Mouse (Mus musculus) activated CD4-positive, CD25-positive, alpha-beta regulatory T cell, adult 4 months (primary cell): ENCODE data around the gene Klk10. TPM values are rescaled to one million over a fixed set of nuclear protein-coding genes. Genes with fewer than 3 reads are reported as not detected.
A peak's percentile ranks its signal among the peaks of the same experiment; 100 is the strongest.

Experiments
- ATAC-seq: one replicate; pipeline ENCODE4 v1.8.0; 2017
- polyA plus RNA-seq, 2 experiments: library from polyadenylated mRNA; unstranded; fragments of 100-300 nt; shearing (Covaris generic); gene quantifications; one replicate each; pipeline ENCODE4 v1.2.1; 2017

The Klk10 gene
- polyA plus RNA-seq, 2 experiments from 2014 or later, result 0.32 TPM; not detected in 1

DNA sequence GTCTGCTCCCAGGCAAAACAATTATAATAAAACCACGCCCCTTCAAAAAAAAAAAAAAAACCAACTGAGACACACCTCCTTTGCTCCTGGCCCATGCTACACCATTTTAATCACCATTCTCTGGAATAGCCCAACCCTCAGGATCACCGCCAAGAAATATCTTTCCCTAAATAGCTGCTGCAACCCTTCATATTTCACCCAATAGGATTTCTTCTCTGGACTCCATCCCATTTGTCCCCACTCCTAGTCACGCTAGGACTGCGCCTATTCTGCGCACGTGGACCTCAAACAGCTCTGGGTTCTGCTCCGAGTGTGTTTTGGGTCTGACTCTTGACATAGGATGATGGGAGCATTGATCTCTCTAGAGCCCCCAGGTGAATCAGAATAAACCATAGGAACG is 15.5 kb downstream of the Klk10 start:
- ATAC-seq, result no peak

DNA sequence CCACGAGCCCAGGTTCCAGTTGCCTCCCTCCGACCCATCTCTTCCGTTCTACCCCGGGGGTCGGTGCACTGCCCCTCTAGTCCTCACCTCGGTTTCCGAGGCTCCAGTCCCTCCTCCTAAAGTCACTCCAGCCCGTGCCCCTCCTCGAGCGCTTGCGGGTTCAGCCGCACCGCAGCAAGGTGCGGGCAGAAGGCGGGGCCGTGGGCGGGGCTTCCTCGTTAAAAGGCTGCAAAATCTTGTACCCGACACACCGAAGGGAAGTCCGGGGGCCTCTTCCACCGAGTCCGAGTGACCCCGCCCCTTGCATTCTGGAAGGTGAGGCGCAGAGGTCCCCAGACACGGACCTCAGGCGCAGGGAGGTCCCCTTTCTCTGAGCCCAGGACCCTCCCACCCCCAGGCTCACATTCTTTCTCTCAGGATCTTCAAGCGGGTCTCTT is 16.5 kb downstream of the Klk10 start, which contains the start of gene Klk8:
TSS of gene Klk8 (plus strand) at position 245 of the 437 bp plus-strand sequence.
- ATAC-seq, result peak; percentile 62

DNA sequence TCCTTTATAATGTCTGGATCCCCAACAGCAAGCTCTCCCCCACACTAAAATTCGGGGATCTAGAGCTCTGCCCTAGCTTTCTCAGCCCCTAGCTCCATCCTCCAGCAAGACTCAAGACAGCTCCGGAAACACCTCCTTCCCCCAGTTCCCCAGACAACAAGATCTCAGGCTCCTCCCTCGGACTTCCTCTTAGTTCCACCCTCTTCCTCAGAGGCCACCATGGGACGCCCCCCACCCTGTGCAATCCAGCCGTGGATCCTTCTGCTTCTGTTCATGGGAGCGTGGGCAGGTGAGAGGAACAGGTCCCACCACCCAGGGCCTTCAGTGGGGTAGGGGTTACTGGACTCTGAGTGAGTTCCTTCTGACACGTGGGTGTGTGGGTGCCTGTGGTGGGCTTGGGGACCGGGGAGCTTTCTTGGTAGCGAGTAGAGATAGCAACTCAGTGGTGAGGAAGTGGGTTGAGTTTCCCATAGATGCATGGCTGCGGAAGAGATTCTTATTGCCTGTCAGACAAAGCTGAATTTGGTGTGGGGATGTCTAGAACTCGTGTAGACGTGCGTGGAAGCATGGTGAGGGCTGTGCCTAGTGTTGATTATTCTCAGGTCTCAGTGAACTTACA is 17.1 kb downstream of the Klk10 start:
- peak; percentile 73 for ATAC-seq

DNA sequence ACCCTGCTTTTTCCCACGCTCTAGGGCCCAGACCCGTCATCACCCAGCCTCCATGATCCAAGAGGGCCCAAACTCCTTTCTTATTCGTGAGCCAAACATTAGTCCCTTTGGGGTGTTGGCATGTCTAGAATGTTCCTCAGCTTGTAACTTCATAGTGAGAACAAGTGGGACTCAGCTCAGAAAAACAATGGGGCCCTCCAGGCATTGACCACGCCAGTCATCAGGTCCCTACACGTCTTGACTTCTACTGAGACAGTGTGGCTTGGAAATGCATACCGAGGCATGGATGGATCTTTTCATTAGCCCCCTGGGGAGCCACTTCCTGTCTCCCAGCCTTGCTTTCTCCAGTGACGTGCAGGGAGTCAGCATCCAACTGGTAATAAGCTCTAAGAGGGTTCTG is 19.0 kb downstream of the Klk10 start:
- ATAC-seq, result no peak

DNA sequence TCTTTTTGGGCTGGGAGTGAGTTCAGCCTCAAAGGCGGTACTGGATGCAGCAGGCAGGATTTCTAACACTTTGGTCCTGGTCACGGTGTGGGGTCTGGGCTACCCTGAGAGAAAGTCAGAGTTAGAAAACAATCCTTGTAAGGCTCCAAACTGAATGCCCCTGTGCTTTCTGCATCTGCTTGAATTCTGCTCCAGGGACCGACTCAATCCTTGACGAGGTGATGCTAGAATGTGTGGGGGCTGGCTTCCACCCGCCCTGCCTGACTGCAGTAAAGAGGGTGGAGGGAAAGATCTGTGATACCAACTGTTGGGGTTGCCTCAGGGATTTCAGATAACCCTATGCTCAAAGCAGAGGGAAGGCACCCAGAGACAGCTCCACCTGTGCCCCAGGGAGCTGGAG is 30.2 kb downstream of the Klk10 start, which contains the start of gene Klk7:
TSS of gene Klk7 (plus strand) at position 301 of the 400 bp plus-strand sequence.
- ATAC-seq, result no peak

DNA sequence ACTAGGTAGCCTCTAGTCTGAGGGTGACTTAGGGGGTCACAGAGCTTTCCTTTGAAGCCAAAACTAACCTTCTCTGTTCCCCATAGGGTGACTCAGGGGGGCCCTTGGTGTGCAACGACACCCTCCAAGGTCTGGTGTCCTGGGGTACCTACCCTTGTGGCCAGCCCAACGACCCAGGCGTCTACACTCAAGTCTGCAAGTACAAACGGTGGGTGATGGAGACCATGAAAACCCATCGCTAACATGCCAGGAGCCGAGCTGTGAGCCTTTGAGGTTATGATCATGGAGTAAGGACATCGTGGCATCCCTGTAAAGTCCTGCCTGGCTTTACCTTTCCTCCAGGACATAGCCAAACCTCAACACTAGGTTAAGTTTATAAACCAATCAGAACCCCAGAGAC is 34.4 kb downstream of the Klk10 start:
- no peak for ATAC-seq

DNA sequence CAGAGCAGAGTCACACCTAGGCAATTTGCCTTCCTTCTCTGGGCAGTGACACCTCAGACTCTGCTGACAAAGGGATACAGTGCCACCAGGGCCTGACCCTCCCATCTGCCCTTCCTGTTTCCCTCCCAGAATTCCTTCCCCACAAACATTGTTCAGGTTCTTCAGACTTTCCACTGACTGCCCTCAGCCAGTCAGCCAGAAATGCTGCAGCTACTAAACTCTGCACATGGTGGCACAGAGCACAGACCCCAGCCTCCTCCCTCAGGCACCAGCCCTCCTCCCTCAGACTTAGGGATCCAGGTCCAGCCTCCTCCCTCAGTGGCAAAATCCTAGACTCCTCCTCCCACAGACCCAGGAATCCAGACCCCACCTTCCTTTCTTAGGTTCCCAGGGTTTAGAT is 35.9 kb downstream of the Klk10 start:
- ATAC-seq, result no peak

DNA sequence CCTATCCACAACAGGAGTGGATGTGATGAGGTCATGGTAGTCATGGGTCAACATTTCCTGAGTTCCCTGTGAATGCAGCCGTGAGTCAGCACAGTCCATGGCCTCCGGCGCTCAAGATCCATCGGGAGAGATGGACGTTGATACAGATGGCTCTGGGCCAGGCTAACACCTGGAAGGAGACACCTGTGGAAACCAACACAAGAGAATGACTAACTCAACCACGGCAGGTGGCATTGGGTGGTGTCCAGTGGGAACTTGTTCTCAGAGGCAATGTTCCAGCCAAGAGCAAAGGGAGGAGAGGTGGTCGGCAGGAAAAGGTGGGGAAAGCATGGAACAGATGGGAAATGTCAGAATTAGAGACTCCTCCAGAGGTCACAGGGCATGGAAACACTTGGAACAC is 40.7 kb downstream of the Klk10 start:
- no peak for ATAC-seq

DNA sequence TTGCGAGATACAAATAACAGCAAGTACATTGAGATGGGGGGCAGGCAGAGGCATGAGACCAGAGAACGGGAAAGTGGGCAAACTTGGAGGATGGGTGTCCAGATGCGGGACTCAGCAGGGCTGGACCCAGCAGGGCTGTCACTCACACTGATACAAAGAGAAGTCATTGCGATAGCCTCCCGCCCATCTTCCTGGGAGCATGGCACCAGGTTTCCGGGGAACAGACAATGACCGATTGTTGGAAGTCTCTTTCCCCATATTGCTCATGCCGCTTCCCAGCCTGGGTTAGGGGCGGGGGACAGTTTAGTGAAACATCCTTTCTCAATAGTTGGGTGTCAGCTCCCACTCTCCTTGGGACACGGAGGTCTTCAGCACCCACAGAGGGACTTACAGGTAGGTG is 43.4 kb downstream of the Klk10 start, which contains the start of gene Klk6:
TSS of gene Klk6 (plus strand) at position 301 of the 400 bp plus-strand sequence.
- ATAC-seq, result no peak

DNA sequence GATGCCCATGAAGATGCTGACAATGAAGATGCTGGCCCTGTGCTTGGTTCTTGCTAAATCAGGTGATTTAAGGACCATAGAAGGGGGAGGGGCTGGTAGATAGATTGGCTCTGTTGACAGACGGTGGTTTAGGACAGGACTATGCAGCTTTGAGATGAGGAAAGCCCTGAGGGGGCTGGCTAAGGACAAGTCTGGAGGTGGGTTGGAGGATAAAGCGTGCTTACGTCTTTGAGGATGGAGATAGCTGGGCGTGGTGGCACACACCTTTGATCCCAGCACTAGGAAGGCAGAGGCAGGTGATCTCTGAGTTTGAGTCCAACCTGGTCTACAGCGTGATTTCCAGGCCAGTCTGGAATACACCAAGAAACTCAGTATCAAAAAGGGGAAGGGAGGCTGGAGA is 45.2 kb downstream of the Klk10 start:
- ATAC-seq, result no peak

DNA sequence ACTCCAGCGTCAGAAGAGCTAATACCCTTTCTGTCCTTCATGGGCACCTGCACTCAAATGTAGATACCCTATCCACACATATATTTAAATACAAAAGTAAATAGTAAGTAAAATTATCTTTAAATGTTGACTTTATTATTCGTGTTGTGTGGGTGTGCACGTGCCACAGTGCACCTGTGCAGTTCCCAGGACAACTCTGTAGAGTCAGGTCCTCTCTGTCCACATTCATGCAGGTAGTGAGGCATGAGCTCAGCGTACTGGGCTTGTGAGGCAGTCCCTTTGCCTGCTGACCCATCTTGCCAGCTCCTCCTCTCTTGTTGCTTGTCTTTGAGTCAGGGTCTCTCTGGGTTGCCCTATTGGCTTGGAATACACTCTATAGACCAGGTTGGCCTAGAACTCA is 46.9 kb downstream of the Klk10 start:
- ATAC-seq, result no peak

DNA sequence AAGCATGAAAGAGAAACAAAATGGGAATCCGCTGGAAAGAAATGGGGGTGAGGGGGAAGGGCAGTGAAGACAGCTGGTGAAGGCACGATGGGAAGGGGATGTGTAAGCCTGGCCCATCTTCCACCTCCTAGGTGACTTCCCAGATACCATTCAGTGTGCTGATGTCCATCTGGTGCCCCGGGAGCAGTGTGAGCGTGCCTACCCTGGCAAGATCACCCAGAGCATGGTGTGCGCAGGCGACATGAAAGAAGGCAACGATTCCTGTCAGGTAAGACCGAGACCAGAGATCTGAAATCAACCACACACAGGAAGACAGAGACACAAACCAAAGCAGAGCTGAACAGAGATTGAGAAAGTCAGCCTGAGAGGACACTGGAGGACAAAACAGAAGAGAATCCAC is 48.2 kb downstream of the Klk10 start:
- no peak for ATAC-seq

Other genes starting within 250 kb of the Klk10 start
- not detected for gene Cd33, start 236.6 kb upstream of the Klk10 start, polyA plus RNA-seq
- 1 to 10 TPM; 3.2 to 3.4 TPM for gene Zfp658, start 218.8 kb upstream of the Klk10 start, polyA plus RNA-seq
- gene Zfp719, start 201.4 kb upstream of the Klk10 start, polyA plus RNA-seq, result 10 to 100 TPM in 1 of 2 experiments, 1 to 10 TPM in 1; 9.4 to 10.9 TPM
- under 1 TPM in 1 of 2 experiments, not detected in 1; 0.20 TPM for gene Zfp819, start 173.9 kb upstream of the Klk10 start, polyA plus RNA-seq
- not detected for gene Ceacam18, start 146.3 kb upstream of the Klk10 start, polyA plus RNA-seq
- under 1 TPM in 1 of 2 experiments, not detected in 1; 0.34 TPM for gene Siglece, start 120.9 kb upstream of the Klk10 start, polyA plus RNA-seq
- 1 to 10 TPM; 1.2 to 1.3 TPM for gene Ctu1, start 109.0 kb upstream of the Klk10 start, polyA plus RNA-seq
- not detected for gene Klk14, start 90.6 kb upstream of the Klk10 start, polyA plus RNA-seq
- gene Klk13, start 68.5 kb upstream of the Klk10 start, polyA plus RNA-seq, result not detected
- not detected for gene Klk12, start 12.1 kb upstream of the Klk10 start, polyA plus RNA-seq
- under 1 TPM in 1 of 2 experiments, not detected in 1; 0.36 TPM for gene Klk11, start 6.4 kb upstream of the Klk10 start, polyA plus RNA-seq
- not detected for gene Klk9, start 10.9 kb downstream of the Klk10 start, polyA plus RNA-seq
- 100 to 1,000 TPM; 179 to 197 TPM for gene Klk8, start 16.5 kb downstream of the Klk10 start, polyA plus RNA-seq
- not detected for gene Klk7, start 30.3 kb downstream of the Klk10 start, polyA plus RNA-seq
- gene Klk6, start 43.5 kb downstream of the Klk10 start, polyA plus RNA-seq, result not detected
- gene Klk5, start 60.9 kb downstream of the Klk10 start, polyA plus RNA-seq, result not detected
- not detected for gene Klk4, start 100.1 kb downstream of the Klk10 start, polyA plus RNA-seq
- not detected for gene Klk15, start 152.7 kb downstream of the Klk10 start, polyA plus RNA-seq
- gene Klk1b8, start 169.6 kb downstream of the Klk10 start, polyA plus RNA-seq, result not detected
- not detected for gene Klk1b1, start 185.7 kb downstream of the Klk10 start, polyA plus RNA-seq
- gene Klk1b9, start 195.0 kb downstream of the Klk10 start, polyA plus RNA-seq, result not detected
- gene Klk1b11, start 214.8 kb downstream of the Klk10 start, polyA plus RNA-seq, result not detected
- gene Klk1b26, start 231.1 kb downstream of the Klk10 start, polyA plus RNA-seq, result not detected